Mouse (Mus musculus) cerebellum, adult 2 months (tissue): ENCODE data around the gene Dctn2.

Experiments used
- CTCF ChIP-seq: fragments of 200-500 bp; IDR thresholded peaks from 2 replicates; pipeline ENCODE4 v1.5.1; 2011; ENCODE audit warnings: low read depth, mild to moderate bottlenecking, control low read depth, low read length, moderate library complexity, borderline replicate concordance; ENCODE audit not compliant: insufficient read depth
- POLR2A ChIP-seq: fragments of 200-500 bp; IDR thresholded peaks from 2 replicates; pipeline ENCODE4 v1.6.1; 2011; ENCODE audit warnings: low read length, control low read depth, borderline replicate concordance; ENCODE audit not compliant: insufficient read depth

DNA sequence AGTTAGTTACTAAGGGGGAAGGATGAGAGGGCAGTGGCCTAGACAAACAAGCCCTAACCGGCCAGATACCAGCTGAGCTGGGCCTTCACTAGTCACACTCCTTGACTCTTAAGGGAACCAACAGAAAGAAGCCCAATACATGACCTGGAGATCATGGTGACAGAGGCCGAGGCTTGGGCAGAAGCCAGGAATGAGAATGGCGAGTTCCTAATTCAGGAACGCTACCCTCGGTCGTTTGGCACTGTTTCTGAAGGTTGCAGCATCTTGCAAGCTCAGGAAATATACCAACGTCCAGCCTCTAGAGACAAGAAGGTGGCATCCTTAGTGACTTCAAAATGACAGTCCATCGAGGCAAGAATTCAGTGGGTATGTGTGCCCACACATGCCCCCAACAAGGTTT, 1.8 kb upstream of the Dctn2 start:
- TF ChIP-seq POLR2A (no peak), CTCF (no peak)
